Mouse (Mus musculus) midbrain, embryonic 11.5 days (tissue): ENCODE measurements at regions not wholly inside any gene's neighbourhood (a gene's known extent, or its start where the extent isn't known, plus 50 kb on each side); places are given as distances from the start of the nearest gene placed in this dataset.

Experiments used
- ATAC-seq: fragments of 200-750 bp; cut with Nextera tagmentation; 2 replicates; pipeline ENCODE4 v1.8.0; 2017; ENCODE audit warnings: moderate TSS enrichment, moderate library complexity; ENCODE audit not compliant: low FRiP score
- DNase-seq: peaks from one replicate; pipeline ENCODE4 v3.0.0; 2015; ENCODE audit warnings: low spot score; ENCODE audit errors: missing footprints
- H3K27ac ChIP-seq: fragments of 300-500 bp; sonication (generic); 2 replicates; pipeline ENCODE4 v1.5.1; 2014; ENCODE audit warnings: low read depth, low read length
- H3K27me3 ChIP-seq: fragments of 300-500 bp; sonication (generic); 2 replicates; pipeline ENCODE4 v1.6.1; 2014; ENCODE audit warnings: mild to moderate bottlenecking, low read length, moderate library complexity, mixed read lengths; ENCODE audit not compliant: control insufficient read depth, insufficient read depth
- H3K36me3 ChIP-seq: fragments of 300-500 bp; sonication (generic); 2 replicates; pipeline ENCODE4 v1.6.1; 2014; ENCODE audit warnings: mild to moderate bottlenecking, low read length, moderate library complexity, mixed read lengths; ENCODE audit not compliant: control insufficient read depth, insufficient read depth
- H3K4me1 ChIP-seq: fragments of 300-500 bp; sonication (generic); 2 replicates; pipeline ENCODE4 v1.6.1; 2014; ENCODE audit warnings: low read length; ENCODE audit not compliant: control insufficient read depth, insufficient read depth
- H3K4me2 ChIP-seq: fragments of 300-500 bp; sonication (generic); 2 replicates; pipeline ENCODE4 v1.6.1; 2014; ENCODE audit warnings: mild to moderate bottlenecking, moderate library complexity
- H3K4me3 ChIP-seq: fragments of 300-500 bp; sonication (generic); 2 replicates; pipeline ENCODE4 v1.5.1; 2014; ENCODE audit warnings: low read depth, low read length
- H3K9ac ChIP-seq: fragments of 300-500 bp; sonication (generic); 2 replicates; pipeline ENCODE4 v1.6.1; 2014; ENCODE audit warnings: low read length
- H3K9me3 ChIP-seq: fragments of 300-500 bp; sonication (generic); 2 replicates; pipeline ENCODE4 v1.6.1; 2016; ENCODE audit warnings: low read length; ENCODE audit not compliant: control insufficient read depth
- WGBS: fragments of 180-500 bp; shearing (Covaris S2); extraction: QIAGEN DNeasy Blood & Tissue Kit; methylation state at CpG from one replicate; pipeline ENCODE4 v1.1.7; 2014; 5-methylcytosine and 5-hydroxymethylcytosine counted together

GRCm38 (mm10) chr6:98731010-98731530, 388.5 kb upstream of the Gm765 start:
- no peaks in the 10 kb centered on the region for H3K4me1 ChIP-seq
- no peak overlapping the region for H3K4me2 ChIP-seq
- DNase-seq (no peak), ATAC-seq (no peak)
- no peak overlapping the region for H3K4me3 ChIP-seq
- H3K9ac ChIP-seq = no peak overlapping the region
- no peak overlapping the region for H3K27ac ChIP-seq
- no peaks in the 10 kb centered on the region for H3K27me3 ChIP-seq
- no peaks in the 10 kb centered on the region for H3K36me3 ChIP-seq
- no peaks in the 10 kb centered on the region for H3K9me3 ChIP-seq

- WGBS = 86% methylated on average over 5 of the region's 5 CpGs
- Histone ChIP-seq H3K36me3 (no peaks in the 10 kb centered on the region), H3K9ac (no peak overlapping the region), H3K9me3 (no peaks in the 10 kb centered on the region), H3K4me2 (no peak overlapping the region), H3K27ac (no peak overlapping the region), H3K4me1 (no peaks in the 10 kb centered on the region), H3K27me3 (no peaks in the 10 kb centered on the region), H3K4me3 (no peak overlapping the region)
- ATAC-seq (no peak), DNase-seq (no peak)
These were observed 384.1 kb upstream of the Gm765 start for GRCm38 (mm10) chr6:98726605-98727144.

- Histone ChIP-seq H3K4me3 (no peak overlapping the region), H3K4me2 (no peak overlapping the region), H3K4me1 (no peaks in the 10 kb centered on the region), H3K9me3 (no peaks in the 10 kb centered on the region), H3K36me3 (no peaks in the 10 kb centered on the region), H3K27ac (no peak overlapping the region), H3K27me3 (no peaks in the 10 kb centered on the region), H3K9ac (no peak overlapping the region)
- ATAC-seq = no peak
- WGBS = 75% methylated on average over 14 of the region's 14 CpGs
- DNase-seq = no peak
These were observed 362.5 kb upstream of the Gm765 start for GRCm38 (mm10) chr6:98704887-98705622.

GRCm38 (mm10) chr6:98697571-98697970, 355.0 kb upstream of the Gm765 start:
- DNase-seq (no peak), ATAC-seq (no peak)
- H3K4me1 ChIP-seq = no peaks in the 10 kb centered on the region
- H3K36me3 ChIP-seq = no peaks in the 10 kb centered on the region
- no peak overlapping the region for H3K9ac ChIP-seq
- no peak overlapping the region for H3K27ac ChIP-seq
- H3K27me3 ChIP-seq = no peaks in the 10 kb centered on the region
- no peak overlapping the region for H3K4me2 ChIP-seq
- H3K9me3 ChIP-seq = no peaks in the 10 kb centered on the region
- no peak overlapping the region for H3K4me3 ChIP-seq
- WGBS = 79% methylated on average over 7 of the region's 7 CpGs

- H3K9ac ChIP-seq = no peak overlapping the region
- no peak for ATAC-seq
- no peaks in the 10 kb centered on the region for H3K9me3 ChIP-seq
- no peak overlapping the region for H3K4me3 ChIP-seq
- 80% methylated on average over 8 of the region's 8 CpGs for WGBS
- H3K27me3 ChIP-seq = no peaks in the 10 kb centered on the region
- no peak for DNase-seq
- H3K36me3 ChIP-seq = no peaks in the 10 kb centered on the region
- H3K4me1 ChIP-seq = no peaks in the 10 kb centered on the region
- no peak overlapping the region for H3K4me2 ChIP-seq
- H3K27ac ChIP-seq = no peak overlapping the region
These were observed 350.9 kb upstream of the Gm765 start for GRCm38 (mm10) chr6:98693411-98693810.

- H3K4me2 ChIP-seq = no peak overlapping the region
- H3K9ac ChIP-seq = no peak overlapping the region
- DNase-seq (no peak), ATAC-seq (no peak)
- no peaks in the 10 kb centered on the region for H3K36me3 ChIP-seq
- no peak overlapping the region for H3K27ac ChIP-seq
- H3K4me3 ChIP-seq = no peak overlapping the region
- WGBS = 57% methylated on average over 9 of the region's 9 CpGs
- no peaks in the 10 kb centered on the region for H3K27me3 ChIP-seq
- no peaks in the 10 kb centered on the region for H3K4me1 ChIP-seq
- no peaks in the 10 kb centered on the region for H3K9me3 ChIP-seq
These were observed 347.6 kb upstream of the Gm765 start for GRCm38 (mm10) chr6:98690133-98690532.

- Histone ChIP-seq H3K9me3 (no peaks in the 10 kb centered on the region), H3K9ac (no peak overlapping the region), H3K4me1 (no peaks in the 10 kb centered on the region), H3K4me3 (no peak overlapping the region), H3K27me3 (no peaks in the 10 kb centered on the region), H3K27ac (no peak overlapping the region), H3K36me3 (no peaks in the 10 kb centered on the region), H3K4me2 (no peak overlapping the region)
- no peak for DNase-seq
- ATAC-seq = no peak
- WGBS = 88% methylated on average over 3 of the region's 3 CpGs
These were observed 346.8 kb upstream of the Gm765 start for GRCm38 (mm10) chr6:98689395-98689794.

- Histone ChIP-seq H3K4me3 (no peak overlapping the region), H3K4me2 (no peak overlapping the region), H3K9ac (no peak overlapping the region), H3K9me3 (no peaks in the 10 kb centered on the region), H3K36me3 (no peaks in the 10 kb centered on the region), H3K27ac (no peak overlapping the region), H3K27me3 (no peaks in the 10 kb centered on the region), H3K4me1 (no peaks in the 10 kb centered on the region)
- WGBS = 95% methylated on average over 2 of the region's 2 CpGs
- no peak for DNase-seq
- no peak for ATAC-seq
These were observed 346.1 kb upstream of the Gm765 start for GRCm38 (mm10) chr6:98688624-98689023.

GRCm38 (mm10) chr6:98666388-98666989, 323.9 kb upstream of the Gm765 start:
- Histone ChIP-seq H3K4me2 (peak overlapping the region; percentile 10; the same call in 1 of the 2 replicates), H3K27me3 (no peaks in the 10 kb centered on the region), H3K9me3 (no peaks in the 10 kb centered on the region), H3K4me1 (0 out of 2 replicates have a peak, but pooled peaks cover 6% of the 10 kb centered on the region), H3K36me3 (no peaks in the 10 kb centered on the region), H3K27ac (no peak overlapping the region), H3K9ac (no peak overlapping the region), H3K4me3 (no peak overlapping the region)
- ATAC-seq = no peak
- 8% methylated on average over 11 of the region's 11 CpGs for whole genome bisulfite sequencing
- DNase-seq = peak; percentile 87
